Mouse (Mus musculus): ENCODE data around the gene Zyx.

Gene Zyx

DNA sequence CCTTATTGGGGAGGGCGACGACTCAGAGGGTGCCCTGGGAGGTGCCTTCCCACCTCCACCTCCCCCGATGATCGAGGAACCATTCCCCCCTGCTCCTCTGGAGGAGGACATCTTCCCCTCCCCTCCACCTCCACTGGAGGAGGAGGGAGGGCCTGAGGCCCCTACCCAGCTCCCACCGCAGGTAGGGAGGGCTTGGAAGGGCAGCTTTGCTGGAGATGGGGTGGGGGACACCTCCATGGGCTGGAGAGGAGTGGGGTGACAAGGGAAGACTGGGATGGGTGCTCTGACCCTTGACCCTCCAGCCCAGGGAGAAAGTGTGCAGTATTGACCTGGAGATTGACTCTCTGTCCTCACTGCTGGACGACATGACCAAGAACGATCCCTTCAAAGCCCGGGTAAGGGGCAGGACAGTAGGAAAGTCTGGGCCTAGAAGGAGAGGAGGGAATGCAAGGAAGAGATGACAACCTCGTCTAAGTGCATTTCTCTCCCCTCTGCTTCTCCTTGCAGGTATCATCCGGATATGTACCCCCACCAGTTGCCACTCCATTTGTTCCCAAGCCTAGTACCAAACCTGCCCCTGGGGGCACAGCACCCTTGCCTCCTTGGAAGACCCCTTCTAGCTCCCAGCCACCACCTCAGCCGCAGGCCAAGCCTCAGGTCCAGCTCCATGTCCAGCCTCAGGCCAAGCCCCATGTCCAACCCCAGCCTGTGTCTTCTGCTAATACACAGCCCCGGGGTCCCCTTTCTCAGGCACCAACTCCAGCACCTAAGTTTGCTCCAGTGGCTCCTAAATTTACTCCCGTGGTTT, 1.7 kb downstream of the Zyx start:
- DNase-seq (ENCODE audit: low spot score in 2 of 2), result no peak

DNA sequence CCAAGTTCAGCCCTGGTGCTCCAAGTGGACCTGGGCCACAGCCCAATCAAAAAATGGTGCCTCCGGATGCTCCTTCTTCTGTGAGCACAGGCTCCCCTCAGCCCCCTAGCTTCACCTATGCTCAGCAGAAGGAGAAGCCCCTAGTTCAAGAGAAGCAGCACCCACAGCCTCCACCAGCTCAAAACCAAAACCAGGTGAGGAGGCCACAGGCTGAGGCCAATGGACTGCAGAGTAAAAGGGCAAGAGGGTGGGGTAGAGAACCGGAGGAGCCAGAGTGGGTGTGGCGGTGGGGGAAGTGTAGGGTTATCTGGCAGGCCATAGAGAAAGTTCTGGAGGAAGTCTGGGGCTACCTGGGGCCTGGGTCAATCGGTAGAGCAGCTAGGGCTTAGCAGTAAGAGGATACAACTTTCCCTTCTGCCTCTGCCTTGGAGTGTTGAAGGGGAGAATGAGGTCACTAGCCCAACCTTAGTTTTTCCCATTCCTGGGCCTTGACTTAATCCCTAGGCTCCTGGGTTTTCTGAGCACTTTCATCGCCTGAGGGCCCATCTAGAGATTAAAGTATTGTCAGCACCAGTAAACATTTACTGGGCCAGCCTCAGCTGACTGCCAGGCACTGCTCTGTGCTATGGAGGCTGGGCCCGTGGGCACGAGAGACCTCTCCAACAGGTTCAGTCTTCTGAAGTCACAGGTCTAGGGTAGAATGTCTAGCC, 2.5 kb downstream of the Zyx start:
- no peak for DNase-seq (ENCODE audit: low spot score in 2 of 2)

DNA sequence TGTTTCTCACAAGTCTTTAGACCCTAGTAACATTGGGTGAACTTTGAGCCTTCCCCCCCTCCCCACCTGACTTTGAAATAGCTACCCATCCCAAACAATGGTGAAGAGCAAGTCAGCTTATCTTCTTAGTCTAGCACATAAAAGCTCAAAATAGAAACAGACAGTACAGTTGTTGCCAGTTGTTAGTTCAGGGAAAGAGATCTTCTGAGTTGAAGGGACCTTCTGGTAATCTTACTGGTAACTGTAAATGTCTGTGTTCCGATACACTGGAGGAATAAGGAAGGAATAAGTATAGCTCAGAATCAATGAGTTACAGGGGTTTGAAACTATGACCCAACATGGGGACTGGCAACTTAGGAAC, 3.0 kb downstream of the Zyx start:
- no peak for DNase-seq (ENCODE audit: low spot score in 2 of 2)

DNA sequence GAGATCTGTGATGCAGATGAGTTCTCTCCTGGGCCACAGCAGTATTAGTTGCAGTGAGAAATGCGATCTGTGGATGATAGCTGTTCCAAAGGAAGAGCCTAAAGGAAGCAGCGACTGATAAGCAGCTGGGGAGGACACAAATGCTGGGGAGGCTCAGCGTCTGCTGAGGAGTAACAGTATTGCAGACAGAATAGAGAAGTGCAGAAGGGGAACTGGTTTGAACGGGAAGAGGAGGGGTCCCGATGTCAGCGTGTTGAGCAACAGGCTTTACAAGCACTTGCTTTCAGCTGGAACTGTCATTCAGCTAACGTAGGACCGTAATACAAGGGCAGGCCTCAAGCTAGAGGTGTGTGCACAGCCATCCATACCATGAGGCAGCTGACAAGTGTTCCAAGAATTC, 3.8 kb downstream of the Zyx start:
- no peak for DNase-seq (ENCODE audit: low spot score in 2 of 2)

DNA sequence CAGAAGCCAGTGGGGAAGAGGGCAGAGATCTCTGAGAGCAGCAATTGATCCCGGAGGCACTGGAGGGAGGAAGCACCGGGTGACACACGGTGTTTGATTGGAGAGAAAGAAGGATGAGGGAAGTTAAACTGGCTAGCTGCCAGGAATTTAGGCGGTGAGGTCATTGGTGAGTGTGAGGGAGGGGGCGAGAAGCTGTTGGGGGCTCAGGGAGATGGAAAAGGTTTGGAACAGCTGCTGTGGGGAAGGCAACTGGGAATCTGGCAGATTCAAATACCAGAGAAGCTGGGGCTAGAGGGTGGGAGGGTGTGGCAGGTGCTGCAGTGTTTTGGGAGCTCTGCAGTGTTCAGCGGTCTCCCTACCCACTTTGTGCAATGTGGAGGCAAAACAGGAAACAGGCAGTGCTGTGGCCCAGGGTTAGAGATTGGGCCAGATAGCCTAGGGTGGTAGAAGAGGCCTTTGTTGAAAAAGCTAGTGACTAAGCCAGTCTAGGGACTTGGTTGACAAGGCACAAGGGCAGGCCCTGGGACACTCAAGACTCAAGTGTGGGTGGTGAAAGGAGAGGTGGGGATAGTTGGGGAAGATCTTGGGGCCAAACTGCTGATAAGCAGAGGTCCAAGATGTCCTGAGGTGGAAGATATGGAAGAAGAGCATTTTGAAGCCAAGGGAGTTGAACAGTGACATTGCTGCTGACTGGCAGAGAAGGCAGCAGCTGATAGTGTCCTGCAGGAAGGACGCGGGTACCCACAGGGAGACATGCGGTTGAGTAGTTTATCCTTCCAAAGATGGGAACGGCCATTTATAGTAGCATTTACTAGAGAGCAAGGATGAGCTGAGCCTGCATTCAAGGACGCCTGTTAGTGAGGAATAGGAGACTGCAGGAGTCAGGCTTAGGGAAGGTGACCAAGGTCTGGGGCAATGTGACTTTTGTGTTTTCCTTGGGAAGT, 4.9 kb downstream of the Zyx start:
- DNase-seq (ENCODE audit: low spot score in 2 of 2), result no peak

DNA sequence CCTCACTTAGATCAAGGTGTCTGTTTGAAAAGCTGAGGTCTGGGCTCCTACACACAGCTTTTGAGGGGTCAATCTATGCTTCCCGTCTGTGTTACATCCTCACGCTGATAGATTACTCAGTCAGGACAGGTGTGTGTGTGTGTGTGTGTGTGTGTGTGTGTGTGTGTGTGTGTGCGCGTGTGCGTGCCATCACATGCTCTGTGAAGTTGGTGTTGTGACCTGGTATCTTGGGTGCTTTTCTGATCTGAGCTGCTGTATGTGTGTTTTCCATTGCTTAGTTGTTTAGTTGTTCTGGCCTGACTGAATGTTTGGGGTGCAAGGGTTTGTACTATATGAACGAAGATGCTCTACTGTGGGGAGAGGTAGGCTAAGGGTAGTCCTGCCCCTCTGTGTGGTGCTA, 5.9 kb downstream of the Zyx start:
- no peak for DNase-seq (ENCODE audit: low spot score in 2 of 2)

DNA sequence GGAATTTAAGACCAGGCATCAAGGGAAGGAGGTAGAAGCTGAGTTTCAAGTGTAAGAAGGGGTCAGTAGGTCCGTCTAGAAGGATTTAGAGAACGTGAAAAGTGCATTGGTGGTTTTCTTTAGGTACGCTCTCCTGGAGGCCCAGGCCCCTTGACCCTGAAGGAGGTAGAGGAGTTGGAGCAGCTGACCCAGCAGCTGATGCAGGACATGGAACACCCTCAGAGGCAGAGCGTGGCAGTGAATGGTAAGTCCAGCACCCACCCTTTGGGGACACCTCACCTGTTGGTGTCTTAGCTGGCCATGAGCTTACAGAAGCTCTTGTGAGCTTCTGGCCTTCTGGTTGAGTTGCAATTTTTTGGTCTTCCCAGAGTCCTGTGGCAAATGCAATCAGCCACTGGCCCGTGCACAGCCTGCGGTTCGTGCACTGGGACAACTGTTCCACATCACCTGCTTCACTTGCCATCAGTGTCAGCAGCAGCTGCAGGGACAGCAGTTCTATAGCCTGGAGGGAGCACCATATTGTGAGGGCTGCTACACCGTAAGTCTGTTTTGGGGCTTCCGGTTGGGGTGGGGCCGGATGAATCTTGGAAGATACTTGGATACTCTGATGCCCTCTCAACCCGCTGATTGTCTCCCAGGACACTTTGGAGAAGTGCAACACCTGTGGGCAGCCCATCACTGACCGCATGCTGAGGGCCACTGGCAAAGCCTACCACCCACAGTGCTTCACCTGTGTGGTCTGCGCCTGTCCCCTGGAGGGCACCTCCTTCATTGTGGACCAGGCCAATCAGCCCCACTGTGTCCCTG, 6.6 kb downstream of the Zyx start:
- DNase-seq (ENCODE audit: low spot score in 2 of 2), result no peak

DNA sequence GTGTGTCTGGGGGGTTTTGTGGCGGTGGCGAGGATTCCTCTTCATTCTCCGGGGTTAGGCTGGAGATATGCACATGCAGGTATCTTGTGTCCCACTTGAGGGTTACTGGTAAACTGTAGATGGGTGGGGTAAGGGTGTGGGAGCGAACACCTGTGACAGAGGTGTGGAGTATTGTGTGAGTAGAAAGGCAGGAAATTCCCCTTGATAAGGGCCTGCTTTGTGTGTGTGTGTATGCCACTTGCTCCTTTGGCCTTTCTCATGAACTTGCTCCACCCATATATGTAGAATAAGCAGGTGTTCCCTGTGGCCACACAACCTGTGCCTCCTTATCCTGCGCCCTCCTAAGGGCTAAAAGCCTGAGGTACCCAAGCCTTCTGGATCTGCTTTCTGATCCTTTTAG, 7.5 kb downstream of the Zyx start:
- no peak for DNase-seq (ENCODE audit: low spot score in 2 of 2)

DNA sequence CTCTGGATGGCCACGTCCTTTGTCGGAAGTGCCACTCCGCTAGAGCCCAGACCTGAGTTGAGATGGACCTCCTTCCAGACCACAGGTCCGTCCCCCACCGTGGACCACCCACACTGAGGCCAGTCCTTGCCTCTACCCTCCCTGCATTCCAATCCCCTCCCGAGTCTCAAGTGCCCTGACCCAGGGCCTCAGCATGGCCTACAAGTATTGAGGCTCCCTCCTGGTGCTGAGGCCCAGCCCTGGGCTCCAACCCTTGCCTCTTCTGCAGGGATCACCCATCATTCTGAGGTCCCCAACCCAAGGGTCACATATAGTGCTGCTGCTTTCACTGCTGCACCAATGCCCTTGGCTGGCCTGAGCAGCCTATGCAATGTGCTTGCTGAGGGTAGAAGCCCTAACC, 8.5 kb downstream of the Zyx start:
- no peak for DNase-seq (ENCODE audit: low spot score in 2 of 2)

DNA sequence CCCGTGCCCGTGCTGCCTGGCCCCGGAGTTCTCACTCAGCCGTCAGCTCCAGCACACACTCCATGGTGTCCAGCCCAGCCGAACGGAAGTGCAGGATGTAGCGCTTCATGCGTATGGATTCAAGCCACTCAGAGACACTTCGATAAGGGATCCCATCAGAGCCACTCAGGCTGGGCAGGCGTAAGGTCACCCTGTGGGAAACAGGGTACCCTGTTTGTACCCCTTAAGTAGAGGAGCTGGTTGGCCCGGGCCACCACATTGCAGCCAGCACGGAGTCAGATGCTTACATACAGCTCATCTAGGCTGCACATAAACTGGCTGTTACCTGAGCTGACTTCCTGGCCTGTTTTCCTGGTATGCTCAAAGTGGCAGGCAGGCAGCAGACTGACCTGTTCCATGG, 9.5 kb downstream of the Zyx start:
- DNase-seq (ENCODE audit: low spot score in 2 of 2), result no peak

DNA sequence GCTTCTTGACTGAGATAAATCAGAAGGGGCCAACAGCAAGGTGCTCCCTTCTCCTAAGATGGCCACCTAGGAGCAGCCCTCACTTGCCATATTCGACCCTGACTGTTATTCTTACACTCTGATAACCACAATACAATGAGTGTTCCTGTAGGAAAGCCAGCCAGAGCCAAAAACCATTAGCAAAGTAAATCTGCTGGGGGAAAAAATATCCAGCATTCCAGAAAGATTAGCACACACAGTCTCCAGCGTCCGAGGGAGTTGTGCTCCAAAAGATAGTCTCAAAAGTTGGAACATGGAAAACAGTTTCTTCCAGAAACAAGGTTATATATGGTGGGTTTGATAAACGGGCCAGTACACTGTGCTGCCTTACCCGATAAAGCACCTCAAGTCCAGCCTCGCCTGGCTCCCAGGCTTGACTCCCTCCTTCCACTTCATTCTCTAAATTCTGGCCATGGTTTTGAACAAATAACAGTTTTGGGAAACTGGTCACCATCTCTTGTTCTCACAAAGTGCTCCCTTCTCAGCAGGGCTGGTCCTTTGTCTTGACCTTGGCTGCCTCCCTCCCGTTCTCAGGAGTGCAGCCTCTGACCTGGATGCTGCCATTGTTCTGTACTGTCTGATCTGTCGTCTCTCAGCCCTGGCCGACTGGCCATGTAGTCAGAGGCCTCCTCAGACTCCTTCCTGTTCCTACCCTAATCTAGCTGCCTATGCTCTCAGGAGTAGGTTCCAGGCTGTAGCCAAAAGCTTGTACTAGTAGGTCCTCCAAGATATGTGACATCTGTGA, 10.1 kb downstream of the Zyx start:
- no peak for DNase-seq (ENCODE audit: low spot score in 2 of 2)

DNA sequence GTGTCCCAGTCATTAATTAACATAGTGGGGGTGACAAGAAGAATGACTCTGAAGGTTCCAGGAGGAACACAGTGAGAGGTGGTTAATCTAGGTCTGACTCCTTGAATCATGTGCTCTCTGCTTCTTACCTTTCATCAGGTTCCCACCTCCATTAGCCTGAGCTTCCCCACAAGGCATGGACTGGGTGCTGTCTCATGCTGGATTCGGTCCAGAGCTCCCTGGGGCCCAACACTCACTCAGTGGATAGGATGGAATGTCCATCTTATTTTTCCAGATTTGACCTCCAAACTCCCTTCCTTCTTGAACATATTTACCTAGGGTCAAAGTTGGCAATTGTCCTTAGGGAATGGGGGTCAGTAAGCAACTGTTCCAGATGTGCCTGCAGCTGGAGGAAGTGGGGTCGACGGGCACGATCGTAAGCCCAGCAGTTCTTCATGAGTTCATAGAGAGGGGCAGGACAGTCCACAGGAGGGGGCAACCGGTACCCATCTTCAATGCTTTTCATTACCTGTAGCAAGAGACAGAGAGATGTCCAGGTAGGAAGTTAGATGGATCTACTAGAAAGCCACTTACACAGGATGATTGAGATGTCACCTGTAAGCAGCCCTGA, 10.9 kb downstream of the Zyx start:
- DNase-seq (ENCODE audit: low spot score in 2 of 2), result no peak

DNA sequence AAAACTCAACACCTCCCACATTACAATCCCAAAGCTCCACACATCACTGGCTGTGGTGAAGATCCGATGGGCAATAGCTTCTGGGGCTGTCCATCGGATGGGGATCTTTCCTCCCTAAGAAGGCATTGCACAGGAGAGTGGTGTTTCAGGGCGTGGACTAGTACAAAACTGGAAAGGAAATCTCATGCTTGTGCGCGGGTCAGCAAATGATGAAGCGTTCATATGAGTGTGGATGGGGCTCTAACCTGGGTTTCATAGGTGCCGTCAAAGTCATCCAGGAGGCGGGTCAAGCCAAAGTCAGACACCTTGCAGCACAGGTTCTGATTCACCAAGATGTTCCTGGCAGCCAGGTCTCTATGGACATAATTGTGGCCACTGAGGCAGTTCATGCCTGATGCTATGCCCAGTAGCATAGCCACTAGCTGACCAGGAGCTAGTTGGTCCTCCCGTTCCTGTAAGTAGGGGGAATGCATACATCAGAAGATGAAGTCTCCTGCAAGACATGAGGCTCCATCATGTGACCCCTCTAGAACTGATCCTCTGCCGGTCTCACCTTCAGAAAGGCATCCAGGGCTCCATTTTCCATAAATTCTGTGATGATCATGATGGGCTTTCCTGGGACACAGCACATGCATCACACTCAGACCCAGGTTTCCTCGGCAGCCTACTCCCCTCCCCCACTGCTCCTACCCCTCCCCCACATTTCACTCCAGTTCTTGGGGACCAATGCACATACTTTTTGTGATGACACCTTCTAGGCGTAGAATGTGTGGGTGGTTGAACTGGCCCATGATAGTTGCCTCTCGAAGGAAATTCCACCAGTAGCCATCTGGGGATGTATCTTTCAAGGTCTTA, 11.8 kb downstream of the Zyx start:
- no peak for DNase-seq (ENCODE audit: low spot score in 2 of 2)

DNA sequence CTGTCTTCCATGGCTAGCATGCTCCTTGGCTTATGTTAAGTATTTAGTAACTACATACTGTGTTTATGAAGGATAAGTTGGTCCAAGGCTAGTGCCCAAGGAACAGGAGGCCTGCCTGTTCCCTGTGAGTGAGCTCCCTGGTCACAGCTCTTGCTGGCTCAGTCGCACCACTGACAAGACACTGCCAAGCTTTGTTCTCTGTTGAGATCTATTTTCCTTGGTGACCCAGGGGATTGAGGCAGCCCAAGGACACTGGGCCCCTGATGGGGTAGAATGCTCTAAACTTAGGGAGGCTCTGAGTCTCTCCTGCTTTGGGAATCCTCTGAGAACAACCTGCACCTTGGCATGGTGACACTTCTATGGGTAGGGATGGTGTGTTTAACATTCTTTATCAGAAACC, 12.6 kb downstream of the Zyx start:
- no peak for DNase-seq (ENCODE audit: low spot score in 2 of 2)

DNA sequence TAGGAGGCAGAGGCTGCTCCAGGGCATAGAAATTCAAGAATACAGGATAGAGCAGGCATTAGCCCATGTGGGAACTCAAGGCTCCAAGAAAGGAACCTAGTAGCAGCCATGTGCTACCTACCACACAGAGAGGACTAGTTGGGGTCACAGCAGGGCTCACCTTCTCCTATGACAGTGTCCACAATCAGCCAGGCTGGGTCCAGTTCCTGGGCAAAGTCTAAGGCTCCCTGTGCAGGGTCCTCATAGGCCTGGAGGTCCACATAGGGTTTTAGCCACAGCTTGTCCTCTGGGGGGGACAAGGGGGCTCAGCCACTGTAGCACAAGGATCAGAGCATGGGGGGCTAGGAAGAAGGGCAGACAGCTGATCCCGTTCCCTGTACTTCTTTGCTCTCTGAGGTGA, 13.1 kb downstream of the Zyx start:
- DNase-seq (ENCODE audit: low spot score in 2 of 2), result no peak

DNA sequence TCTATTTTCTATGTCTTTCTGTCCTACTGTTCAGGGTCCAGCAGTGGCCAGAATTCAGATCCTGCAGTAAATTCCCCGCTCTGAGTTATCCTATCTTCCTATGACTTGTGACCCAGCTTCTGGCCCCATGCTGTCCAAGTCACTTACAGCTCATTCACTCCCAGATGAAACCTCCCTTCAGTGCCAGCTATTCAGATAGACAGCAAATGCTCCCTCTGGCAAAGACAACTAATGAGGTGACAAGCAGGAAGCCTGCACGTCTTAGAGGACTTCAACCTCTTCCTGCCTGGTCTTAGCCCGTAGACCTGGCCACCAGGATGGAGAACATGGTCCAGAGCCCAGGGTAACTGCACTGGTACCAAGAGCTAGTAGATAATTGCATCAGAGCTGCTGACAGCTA, 13.5 kb downstream of the Zyx start:
- DNase-seq (ENCODE audit: low spot score in 2 of 2), result no peak

DNA sequence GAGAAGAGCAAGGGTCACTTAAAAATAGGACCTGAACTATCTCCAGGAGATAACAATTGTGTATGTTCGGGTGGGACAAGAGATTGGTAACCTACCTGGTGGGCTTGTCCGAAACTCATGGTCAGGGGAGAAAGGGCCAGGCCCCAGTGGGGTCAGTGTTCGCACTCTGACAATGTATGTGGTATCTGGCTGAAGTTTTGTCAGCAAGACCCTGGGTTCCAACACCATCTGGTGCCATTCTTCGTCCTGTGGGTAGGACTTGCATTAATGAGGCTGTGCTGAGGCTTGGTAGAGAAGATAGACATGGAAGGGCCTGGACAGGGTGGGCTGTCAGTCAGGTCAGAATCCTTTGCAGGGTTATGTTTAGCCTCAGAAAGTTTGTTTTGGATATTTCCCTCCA, 14.6 kb downstream of the Zyx start:
- DNase-seq (ENCODE audit: low spot score in 2 of 2), result no peak

DNA sequence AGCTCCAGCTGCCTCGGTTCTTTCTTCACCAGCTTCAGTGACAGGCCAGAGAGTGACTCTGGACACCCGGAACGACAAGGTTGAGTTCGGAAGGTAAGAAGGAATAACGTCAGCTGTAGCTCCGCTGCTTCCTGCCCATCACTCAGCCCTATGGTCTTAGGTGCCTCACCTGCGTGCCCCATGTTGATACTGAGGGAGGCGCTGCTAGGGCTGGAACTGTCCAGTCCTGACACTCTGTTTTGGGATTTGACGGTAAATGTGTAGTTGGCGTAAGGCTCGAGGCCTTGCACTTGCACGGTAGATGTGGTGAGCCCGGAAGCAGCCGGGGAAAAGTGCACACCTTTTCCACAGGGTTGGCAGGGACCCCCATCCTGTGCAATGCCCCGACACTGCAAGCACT, 15.2 kb downstream of the Zyx start:
- no peak for DNase-seq (ENCODE audit: low spot score in 2 of 2)

DNA sequence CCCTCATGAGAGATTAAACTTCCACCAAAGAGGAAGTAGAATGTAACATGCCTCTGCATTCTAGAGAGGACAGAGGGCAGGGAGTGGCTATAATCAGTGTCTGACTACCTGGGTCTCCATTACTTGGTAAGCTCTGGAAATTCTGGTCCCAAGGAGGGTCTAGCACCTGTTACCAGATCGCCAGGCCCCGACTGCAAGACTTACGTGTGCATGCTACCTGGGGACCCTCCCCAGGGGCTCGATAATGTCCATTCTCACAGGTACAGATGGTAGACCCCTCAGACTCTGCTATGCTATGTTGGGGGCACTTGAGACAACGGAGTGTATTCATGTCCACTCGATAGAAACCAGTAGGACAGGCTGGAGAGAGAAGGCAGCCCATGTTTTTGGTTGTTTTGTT, 15.8 kb downstream of the Zyx start:
- DNase-seq (ENCODE audit: low spot score in 2 of 2), result no peak

DNA sequence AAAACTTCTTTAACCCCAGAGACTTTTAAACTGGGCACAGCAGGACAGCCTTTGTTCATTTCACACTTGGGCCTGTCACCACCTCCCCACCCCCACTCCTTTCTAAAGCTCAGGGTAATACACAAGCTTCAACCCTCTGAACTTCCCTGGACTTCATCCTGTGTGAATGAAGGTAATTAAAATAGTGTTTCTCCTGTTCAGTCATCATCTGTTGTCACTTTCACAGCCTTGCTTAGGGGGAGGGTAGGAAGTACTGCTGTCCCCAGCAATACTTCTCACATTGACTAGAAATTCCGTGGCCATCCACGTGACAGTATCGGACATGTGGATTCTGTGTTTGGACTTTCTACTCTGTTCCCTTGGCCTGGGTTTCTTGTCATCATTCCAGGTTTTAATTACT, 20.4 kb downstream of the Zyx start:
- no peak for DNase-seq (ENCODE audit: low spot score in 2 of 2)
